Mouse (Mus musculus) kidney, adult 18-20 months (tissue): ENCODE data around the gene Rwdd2b.

Experiments used
- DNase-seq: peaks from one replicate; pipeline ENCODE4 v3.0.0; 2021

Rwdd2b gene

GRCm38 (mm10) chr16:87405001-87405400, 35.4 kb downstream of the Rwdd2b start:
- no peak for DNase-seq

- peak; percentile 58 for DNase-seq
These were observed 46.4 kb downstream of the Rwdd2b start for GRCm38 (mm10) chr16:87393813-87394548.

- DNase-seq, result no peak
These were observed 52.9 kb downstream of the Rwdd2b start for GRCm38 (mm10) chr16:87387444-87387977.

- DNase-seq, result no peak
These were observed 56.0 kb downstream of the Rwdd2b start for GRCm38 (mm10) chr16:87384366-87384765.
